Mouse (Mus musculus) lung, embryonic 16.5 days (tissue): ENCODE results near the gene Sike1. TPM values are rescaled to one million over a fixed set of nuclear protein-coding genes. Genes with fewer than 3 reads are reported as not detected.
A peak's percentile ranks its signal among the peaks of the same experiment; 100 is the strongest.

ENCODE experiments used
- ATAC-seq: fragments of 200-750 bp; cut with Nextera tagmentation; 2 replicates; pipeline ENCODE4 v1.8.0; 2017; ENCODE audit warnings: low read depth, mild to moderate bottlenecking, moderate library complexity
- H3K27ac ChIP-seq: fragments of 300-500 bp; sonication (generic); 2 replicates; pipeline ENCODE4 v1.5.1; 2014; ENCODE audit warnings: mild to moderate bottlenecking, control low read depth, low read length
- H3K27me3 ChIP-seq: fragments of 300-500 bp; sonication (generic); 2 replicates; pipeline ENCODE4 v1.6.1; 2014; ENCODE audit warnings: low read depth, low read length, mixed read lengths; ENCODE audit not compliant: control insufficient read depth, insufficient read depth
- H3K36me3 ChIP-seq: fragments of 300-500 bp; sonication (generic); 2 replicates; pipeline ENCODE4 v1.6.1; 2014; ENCODE audit warnings: low read length; ENCODE audit not compliant: control insufficient read depth, insufficient read depth
- H3K4me1 ChIP-seq: fragments of 300-500 bp; sonication (generic); replicated peaks from 2 replicates; pipeline ENCODE4 v1.6.1; 2014; ENCODE audit warnings: low read length, mixed read lengths; ENCODE audit not compliant: control insufficient read depth, insufficient read depth
- H3K4me2 ChIP-seq: fragments of 300-500 bp; sonication (generic); 2 replicates; pipeline ENCODE4 v1.6.1; 2014; ENCODE audit warnings: low read depth, low read length, control low read depth
- H3K4me3 ChIP-seq: fragments of 300-500 bp; sonication (generic); 2 replicates; pipeline ENCODE4 v1.5.1; 2014; ENCODE audit warnings: mild to moderate bottlenecking, low read length, control low read depth
- H3K9ac ChIP-seq: fragments of 300-500 bp; sonication (generic); 2 replicates; pipeline ENCODE4 v1.6.1; 2014; ENCODE audit warnings: low read length, control low read depth
- H3K9me3 ChIP-seq: fragments of 300-500 bp; sonication (generic); 2 replicates; pipeline ENCODE4 v1.6.1; 2016; ENCODE audit warnings: low read length; ENCODE audit not compliant: control insufficient read depth
- WGBS: fragments of 180-500 bp; shearing (Covaris S2); extraction: QIAGEN DNeasy Blood & Tissue Kit; methylation state at CpG from one replicate; pipeline ENCODE4 v1.1.7; 2014; 5-methylcytosine and 5-hydroxymethylcytosine counted together
- polyA plus RNA-seq: library from polyadenylated mRNA; unstranded; fragments of >200 nt; fragmentation: Nextera tagmentation; extraction: Ambion mirVana; gene quantifications from 2 replicates; pipeline ENCODE4 v1.2.1, GENCODE M21; 2015

Sike1 gene
- 54.4 and 60.9 TPM in 2 replicates for polyA plus RNA-seq

- under 1% methylated on average over 57 of the region's 60 CpGs for WGBS
- peak; percentile 98 for ATAC-seq
These were observed at the start of gene Sike1 for GRCm38 (mm10) chr3:102995605-102996321. Sike1 (plus strand) TSS chr3:102995708.

GRCm38 (mm10) chr3:102946312-102946711, 49.2 kb upstream of the Sike1 start:
- peak overlapping the region; percentile 44 for H3K4me2 ChIP-seq
- H3K4me3 ChIP-seq: no peak overlapping the region
- 61% methylated on average over 3 of the region's 3 CpGs for WGBS
- peak overlapping the region; percentile 30; the same call in 1 of the 2 replicates for H3K27ac ChIP-seq
- H3K36me3 ChIP-seq: no peaks in the 10 kb centered on the region
- H3K9me3 ChIP-seq: no peaks in the 10 kb centered on the region
- no peaks in the 10 kb centered on the region for H3K4me1 ChIP-seq
- no peak overlapping the region for H3K9ac ChIP-seq
- peak; percentile 86 for ATAC-seq
- no peaks in the 10 kb centered on the region for H3K27me3 ChIP-seq

More at GRCm38 (mm10) chr3:102995605-102996321, at the start of gene Sike1:
- H3K9me3 ChIP-seq: peaks cover 2% of the 10 kb centered on the region; the same call in 1 of the 2 replicates
- H3K27ac ChIP-seq: peak within 1 kb of the TSS; percentile 89
- peaks cover 16% of the 10 kb centered on the region for H3K36me3 ChIP-seq
- H3K9ac ChIP-seq: peak within 1 kb of the TSS; percentile 75
- H3K4me3 ChIP-seq: peak within 1 kb of the TSS; percentile 70
- peak within 1 kb of the TSS; percentile 72 for H3K4me2 ChIP-seq
- no peaks in the 10 kb centered on the region for H3K27me3 ChIP-seq
- H3K4me1 ChIP-seq: peaks cover 12% of the 10 kb centered on the region

DNA sequence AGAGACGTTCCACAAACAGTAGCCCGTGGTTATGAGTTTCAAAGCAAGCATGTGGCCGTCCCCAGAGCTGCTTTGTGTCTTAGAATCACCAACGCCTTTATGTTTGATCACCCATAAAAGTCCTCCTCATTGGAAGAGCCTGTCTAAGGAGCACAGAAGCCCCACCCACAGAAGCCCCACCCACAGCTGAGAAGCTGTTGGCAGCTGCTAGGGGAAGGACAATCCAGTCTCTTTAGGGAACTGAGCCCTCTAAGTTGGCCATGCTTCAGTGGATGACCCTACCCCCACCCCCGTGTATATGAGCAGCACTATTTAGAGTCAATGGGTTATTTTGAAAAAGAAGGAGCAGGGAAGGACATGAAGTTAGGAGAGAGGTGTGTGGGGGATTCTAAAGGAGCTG, 48.6 kb upstream of the Sike1 start:
- H3K9ac ChIP-seq: no peak overlapping the region
- H3K4me3 ChIP-seq: no peak overlapping the region
- peak; percentile 64; the same call in 1 of the 2 replicates for ATAC-seq
- H3K4me2 ChIP-seq: peak overlapping the region; percentile 44
- no peaks in the 10 kb centered on the region for H3K36me3 ChIP-seq
- 38% methylated on average over 5 of the region's 5 CpGs for WGBS
- no peaks in the 10 kb centered on the region for H3K27me3 ChIP-seq
- H3K4me1 ChIP-seq: no peaks in the 10 kb centered on the region
- H3K9me3 ChIP-seq: no peaks in the 10 kb centered on the region
- H3K27ac ChIP-seq: peak overlapping the region; percentile 30; the same call in 1 of the 2 replicates

GRCm38 (mm10) chr3:102954476-102954875, 41.0 kb upstream of the Sike1 start:
- ATAC-seq: no peak
- no peak overlapping the region for H3K27ac ChIP-seq
- WGBS: 67% methylated on average over 12 of the region's 12 CpGs

GRCm38 (mm10) chr3:102955143-102955542, 40.4 kb upstream of the Sike1 start:
- no peaks in the 10 kb centered on the region for H3K9me3 ChIP-seq
- no peak overlapping the region for H3K4me3 ChIP-seq
- no peak overlapping the region for H3K4me2 ChIP-seq
- ATAC-seq: no peak
- no peak overlapping the region for H3K27ac ChIP-seq
- H3K36me3 ChIP-seq: no peaks in the 10 kb centered on the region
- H3K4me1 ChIP-seq: no peaks in the 10 kb centered on the region
- H3K9ac ChIP-seq: no peak overlapping the region
- WGBS: 84% methylated on average over 3 of the region's 3 CpGs
- H3K27me3 ChIP-seq: no peaks in the 10 kb centered on the region

More at GRCm38 (mm10) chr3:102954476-102954875, 41.0 kb upstream of the Sike1 start:
- Histone ChIP-seq H3K27me3 (no peaks in the 10 kb centered on the region), H3K9ac (no peak overlapping the region), H3K4me3 (no peak overlapping the region), H3K4me1 (no peaks in the 10 kb centered on the region), H3K9me3 (no peaks in the 10 kb centered on the region), H3K36me3 (no peaks in the 10 kb centered on the region), H3K4me2 (no peak overlapping the region)

DNA sequence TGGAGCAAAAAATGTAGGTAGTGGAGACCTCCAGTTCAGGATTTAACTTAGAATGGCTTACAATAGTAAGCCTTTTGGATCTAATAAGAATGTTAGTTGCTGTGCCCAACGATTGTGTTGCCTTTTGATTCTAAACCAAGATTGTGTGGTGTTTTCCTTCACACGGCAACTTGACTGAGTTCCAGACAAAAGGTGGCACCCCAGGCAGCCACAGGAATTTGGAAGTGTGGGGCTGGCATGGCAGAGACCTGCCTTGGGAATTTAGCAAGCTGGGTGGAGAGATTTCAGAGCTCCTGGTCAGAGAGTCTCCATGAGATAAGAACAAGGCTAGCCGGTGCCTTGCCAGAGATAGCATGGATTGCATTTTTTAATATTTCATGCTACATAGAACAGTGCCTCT, 39.9 kb upstream of the Sike1 start:
- no peak overlapping the region for H3K27ac ChIP-seq
- no peaks in the 10 kb centered on the region for H3K36me3 ChIP-seq
- no peaks in the 10 kb centered on the region for H3K27me3 ChIP-seq
- 58% methylated on average over 3 of the region's 3 CpGs for WGBS
- no peak for ATAC-seq
- H3K4me1 ChIP-seq: no peaks in the 10 kb centered on the region
- no peak overlapping the region for H3K4me3 ChIP-seq
- H3K4me2 ChIP-seq: no peak overlapping the region
- H3K9me3 ChIP-seq: no peaks in the 10 kb centered on the region
- no peak overlapping the region for H3K9ac ChIP-seq

GRCm38 (mm10) chr3:102964033-102964432, 31.5 kb upstream of the Sike1 start, which contains the start of gene Nr1h5:
Nr1h5 (minus strand) TSS chr3:102964133.
- Histone ChIP-seq H3K27me3 (no peaks in the 10 kb centered on the region), H3K4me2 (no peak within 1 kb of the TSS), H3K4me1 (no peaks in the 10 kb centered on the region), H3K9me3 (no peaks in the 10 kb centered on the region), H3K4me3 (no peak within 1 kb of the TSS), H3K27ac (no peak within 1 kb of the TSS), H3K36me3 (no peaks in the 10 kb centered on the region), H3K9ac (no peak within 1 kb of the TSS)
- ATAC-seq: no peak
- 9% methylated on average over 3 of the region's 3 CpGs for WGBS

DNA sequence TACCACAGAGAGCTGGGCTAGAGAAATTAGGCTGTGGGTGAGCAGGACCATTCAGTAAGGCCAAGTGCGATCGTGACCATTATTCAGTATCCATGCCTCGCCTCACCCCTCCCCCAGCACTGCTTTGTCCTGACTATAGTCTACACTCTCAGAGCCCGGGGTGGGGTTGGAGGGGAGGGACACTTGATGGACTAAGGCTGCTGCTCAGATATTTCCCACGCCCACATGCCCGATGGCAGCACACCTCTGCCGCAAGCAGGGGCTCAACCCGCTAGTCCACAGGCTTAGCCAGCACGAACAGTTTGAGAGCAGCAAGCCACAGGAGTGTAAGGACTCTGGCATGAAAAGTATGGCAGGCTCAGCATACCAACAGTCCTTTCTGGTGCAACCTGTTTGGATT, 25.4 kb upstream of the Sike1 start:
- Histone ChIP-seq H3K27ac (peak overlapping the region; percentile 32; the same call in 1 of the 2 replicates), H3K4me1 (no peaks in the 10 kb centered on the region), H3K4me3 (no peak overlapping the region), H3K36me3 (no peaks in the 10 kb centered on the region), H3K27me3 (no peaks in the 10 kb centered on the region), H3K9me3 (no peaks in the 10 kb centered on the region), H3K9ac (no peak overlapping the region), H3K4me2 (no peak overlapping the region)
- ATAC-seq: peak; percentile 80
- 60% methylated on average over 9 of the region's 9 CpGs for WGBS

DNA sequence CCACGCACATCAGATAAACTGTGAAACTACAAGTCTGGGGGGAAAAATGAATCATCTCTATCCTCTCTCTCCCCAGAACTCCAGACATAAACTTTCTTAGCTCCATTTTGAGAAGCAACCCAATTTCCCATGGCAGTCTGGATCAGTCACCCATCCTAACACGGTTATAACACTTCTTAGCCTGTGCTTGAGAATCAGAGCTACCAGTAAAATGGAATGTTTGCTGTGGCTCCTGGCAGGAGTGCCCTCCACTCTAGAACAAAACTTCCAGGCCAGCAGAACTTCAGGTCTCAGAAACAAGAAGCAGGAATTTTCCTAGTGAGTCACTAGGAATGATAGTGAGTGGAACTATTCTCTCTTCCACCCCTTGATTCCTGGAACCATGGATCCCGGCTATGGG, 25.0 kb upstream of the Sike1 start:
- Histone ChIP-seq H3K27me3 (no peaks in the 10 kb centered on the region), H3K9ac (no peak overlapping the region), H3K4me2 (no peak overlapping the region), H3K9me3 (no peaks in the 10 kb centered on the region), H3K27ac (peak overlapping the region; percentile 32; the same call in 1 of the 2 replicates), H3K4me1 (no peaks in the 10 kb centered on the region), H3K4me3 (no peak overlapping the region), H3K36me3 (no peaks in the 10 kb centered on the region)
- WGBS: 69% methylated on average over 3 of the region's 3 CpGs
- peak; percentile 52; the same call in 1 of the 2 replicates for ATAC-seq
